Mouse (Mus musculus) liver, embryonic 13.5 days (tissue): Measurements from ENCODE around the gene Bcap29. TPM values are rescaled to one million over a fixed set of nuclear protein-coding genes. Genes with fewer than 3 reads are reported as not detected.
"Not testable (repeated sequence)": the region's sequence is repeated elsewhere in the genome, so short reads cannot be mapped to it uniquely, and the experiment has no call there.

ENCODE experiments used
- ATAC-seq: fragments of 200-750 bp; cut with Nextera tagmentation; 2 replicates; pipeline ENCODE4 v1.8.0; 2017; ENCODE audit warnings: low read depth, mild to moderate bottlenecking, moderate number of reproducible peaks, moderate library complexity
- DNase-seq: peaks from one replicate; pipeline ENCODE4 v3.0.0; 2022
- H3K27ac ChIP-seq: fragments of 300-500 bp; sonication (generic); 2 replicates; pipeline ENCODE4 v1.5.1; 2015; ENCODE audit warnings: moderate library complexity, mild to moderate bottlenecking, inconsistent platforms
- H3K27me3 ChIP-seq: fragments of 300-500 bp; sonication (generic); 2 replicates; pipeline ENCODE4 v1.6.1; 2015; ENCODE audit warnings: mild to moderate bottlenecking, inconsistent platforms
- H3K36me3 ChIP-seq: fragments of 300-500 bp; sonication (generic); 2 replicates; pipeline ENCODE4 v1.6.1; 2015; ENCODE audit warnings: mild to moderate bottlenecking, inconsistent platforms
- H3K4me1 ChIP-seq: fragments of 300-500 bp; sonication (generic); replicated peaks from 2 replicates; pipeline ENCODE4 v1.6.1; 2015; ENCODE audit warnings: inconsistent platforms
- H3K4me2 ChIP-seq: fragments of 300-500 bp; sonication (generic); 2 replicates; pipeline ENCODE4 v1.6.1; 2015; ENCODE audit warnings: inconsistent platforms, mild to moderate bottlenecking, moderate library complexity
- H3K4me3 ChIP-seq: fragments of 300-500 bp; sonication (generic); replicated peaks from 2 replicates; pipeline ENCODE4 v1.5.1; 2015; ENCODE audit warnings: mild to moderate bottlenecking, inconsistent platforms
- H3K9ac ChIP-seq: fragments of 300-500 bp; sonication (generic); 2 replicates; pipeline ENCODE4 v1.6.1; 2015; ENCODE audit warnings: mild to moderate bottlenecking, inconsistent platforms
- H3K9me3 ChIP-seq: fragments of 300-500 bp; sonication (generic); replicated peaks from 2 replicates; pipeline ENCODE4 v1.6.1; 2016; ENCODE audit warnings: inconsistent platforms
- WGBS: fragments of 180-500 bp; shearing (Covaris S2); methylation state at CpG from one replicate; pipeline ENCODE4 v1.1.7; 2015; ENCODE audit not compliant: insufficient replicate concordance; 5-methylcytosine and 5-hydroxymethylcytosine counted together
- polyA plus RNA-seq: library from polyadenylated mRNA; unstranded; fragments of >200 nt; fragmentation: Nextera tagmentation; extraction: Ambion mirVana; gene quantifications from 2 replicates; pipeline ENCODE4 v1.2.1, GENCODE M21; 2015

Bcap29 gene
- polyA plus RNA-seq, result 41.8 and 48.2 TPM in 2 replicates

- peaks cover 22% of the 10 kb centered on the region for H3K4me1 ChIP-seq
- no peaks in the 10 kb centered on the region for H3K9me3 ChIP-seq
- H3K4me2 ChIP-seq, result peak within 1 kb of the TSS; percentile 89
- H3K27me3 ChIP-seq, result no peaks in the 10 kb centered on the region
- WGBS, result 2% methylated on average over 73 of the region's 73 CpGs
- H3K36me3 ChIP-seq, result peaks cover 5% of the 10 kb centered on the region; the same call in 1 of the 2 replicates
- H3K9ac ChIP-seq, result peak within 1 kb of the TSS; percentile 85
- DNase-seq (peak; percentile 73), ATAC-seq (peak; percentile 93)
- H3K27ac ChIP-seq, result peak within 1 kb of the TSS; percentile 70
- peak within 1 kb of the TSS; percentile 68 for H3K4me3 ChIP-seq
Measured at GRCm38 (mm10) chr12:31634343-31635239, at the start of gene Bcap29. Gene Bcap29, minus strand, starts transcription at chr12:31634658.

GRCm38 (mm10) chr12:31667187-31667586 is 32.7 kb upstream of the Bcap29 start:
- Histone ChIP-seq H3K9me3 (no peaks in the 10 kb centered on the region), H3K9ac (no peak overlapping the region), H3K36me3 (peaks cover 24% of the 10 kb centered on the region), H3K27me3 (no peaks in the 10 kb centered on the region), H3K27ac (no peak overlapping the region), H3K4me3 (no peak overlapping the region), H3K4me2 (no peak overlapping the region), H3K4me1 (0 out of 2 replicates have a peak, but pooled peaks cover 6% of the 10 kb centered on the region)
- DNase-seq (no peak), ATAC-seq (0 out of 2 replicates have a peak, but pooled peaks have one; percentile 50)
- 50% methylated on average over 3 of the region's 3 CpGs for WGBS

GRCm38 (mm10) chr12:31665999-31666398 is 31.5 kb upstream of the Bcap29 start:
- H3K4me3 ChIP-seq, result no peak overlapping the region
- no peak overlapping the region for H3K4me2 ChIP-seq
- no peaks in the 10 kb centered on the region for H3K9me3 ChIP-seq
- H3K27me3 ChIP-seq, result no peaks in the 10 kb centered on the region
- H3K36me3 ChIP-seq, result peaks cover 26% of the 10 kb centered on the region
- no peak overlapping the region for H3K9ac ChIP-seq
- 0 out of 2 replicates have a peak, but pooled peaks cover 6% of the 10 kb centered on the region for H3K4me1 ChIP-seq
- 74% methylated on average over 6 of the region's 6 CpGs for WGBS
- DNase-seq (no peak), ATAC-seq (no peak)
- H3K27ac ChIP-seq, result no peak overlapping the region

DNA sequence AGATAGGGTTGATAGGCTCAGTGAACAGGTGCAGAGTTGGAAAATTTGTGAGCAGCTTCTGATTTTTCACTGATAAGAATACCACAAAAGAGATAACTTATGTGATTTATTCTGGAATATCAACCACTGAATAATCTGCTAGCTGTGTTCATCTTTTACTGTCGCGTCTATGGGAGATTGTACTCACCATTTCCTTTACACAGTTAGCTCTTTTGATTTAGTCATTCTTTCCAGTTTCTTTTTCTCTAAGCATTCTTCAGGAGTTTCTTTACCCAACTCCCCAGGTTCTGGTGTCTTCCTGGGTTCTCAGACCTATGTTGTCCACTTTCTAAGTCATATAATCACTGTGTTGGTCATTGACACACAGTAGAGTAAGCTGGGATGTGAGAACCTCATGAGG is 22.4 kb upstream of the Bcap29 start:
- Histone ChIP-seq H3K4me2 (no peak overlapping the region), H3K4me1 (peaks cover 11% of the 10 kb centered on the region)

DNA sequence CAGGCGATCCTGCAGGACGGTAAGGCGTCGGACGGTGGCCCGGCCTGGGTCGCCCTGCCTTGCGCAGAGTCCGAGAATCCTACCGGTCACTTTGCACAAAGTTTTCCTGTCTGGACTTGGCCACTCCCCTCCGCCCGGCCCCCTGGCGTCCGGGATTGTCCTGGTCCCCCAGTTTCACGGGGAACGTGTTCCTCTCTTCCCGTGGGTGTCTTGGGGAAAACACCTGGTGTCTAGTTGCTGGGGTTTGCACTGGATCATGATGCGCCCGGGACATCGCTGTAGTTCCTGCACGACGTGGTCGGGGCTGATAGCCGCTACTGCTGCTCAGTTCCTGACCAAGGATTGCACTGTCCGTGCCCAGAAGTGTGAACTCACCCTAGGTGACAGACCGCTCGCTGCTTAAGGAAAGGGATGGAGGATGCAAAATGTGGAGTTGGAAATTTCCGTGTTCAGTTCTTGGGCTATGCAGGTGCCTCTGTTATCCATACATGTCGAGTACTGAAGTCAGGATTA is 20.6 kb upstream of the Bcap29 start:
- Histone ChIP-seq H3K4me2 (peak overlapping the region; percentile 82), H3K9me3 (no peaks in the 10 kb centered on the region), H3K36me3 (no peaks in the 10 kb centered on the region; the same call in 1 of the 2 replicates), H3K27me3 (no peaks in the 10 kb centered on the region), H3K4me3 (peak overlapping the region; percentile 87), H3K4me1 (peaks cover 11% of the 10 kb centered on the region), H3K27ac (peak overlapping the region; percentile 81), H3K9ac (peak overlapping the region; percentile 84)
- WGBS, result under 1% methylated on average over 29 of the region's 29 CpGs
- ATAC-seq (peak; percentile 72), DNase-seq (no peak)

More for the DNA sequence above, 22.4 kb upstream of the Bcap29 start:
- Histone ChIP-seq H3K36me3 (0 out of 2 replicates have a peak, but pooled peaks cover under 1% of the 10 kb centered on the region), H3K4me3 (no peak overlapping the region), H3K9me3 (no peaks in the 10 kb centered on the region), H3K27me3 (no peaks in the 10 kb centered on the region), H3K27ac (no peak overlapping the region), H3K9ac (no peak overlapping the region)
- DNase-seq (no peak), ATAC-seq (no peak)
- WGBS, result 81% methylated on average over 2 of the region's 2 CpGs

GRCm38 (mm10) chr12:31654197-31654964 is 19.9 kb upstream of the Bcap29 start, which contains the start of the genes Dus4l and Cog5:
Gene Dus4l, minus strand, starts transcription at chr12:31654826.
Gene Cog5, plus strand, starts transcription at chr12:31654869.
- ATAC-seq (peak; percentile 93), DNase-seq (peak; percentile 93)
- no peaks in the 10 kb centered on the region for H3K9me3 ChIP-seq
- WGBS, result under 1% methylated on average over 47 of the region's 47 CpGs
- peak within 1 kb of the TSS; percentile 81 for H3K27ac ChIP-seq
- H3K4me2 ChIP-seq, result peak within 1 kb of the TSS; percentile 82
- peak within 1 kb of the TSS; percentile 87 for H3K4me3 ChIP-seq
- peaks cover 11% of the 10 kb centered on the region for H3K4me1 ChIP-seq
- no peaks in the 10 kb centered on the region; the same call in 1 of the 2 replicates for H3K36me3 ChIP-seq
- H3K9ac ChIP-seq, result peak within 1 kb of the TSS; percentile 84
- H3K27me3 ChIP-seq, result no peaks in the 10 kb centered on the region

GRCm38 (mm10) chr12:31653611-31654010 is 19.2 kb upstream of the Bcap29 start:
- peak overlapping the region; percentile 56 for H3K4me2 ChIP-seq
- H3K36me3 ChIP-seq, result no peaks in the 10 kb centered on the region; the same call in 1 of the 2 replicates
- H3K9me3 ChIP-seq, result no peaks in the 10 kb centered on the region
- ATAC-seq, result no peak
- peak overlapping the region; percentile 87 for H3K4me3 ChIP-seq
- no peak overlapping the region for H3K27ac ChIP-seq
- 56% methylated on average over 5 of the region's 5 CpGs for WGBS
- no peaks in the 10 kb centered on the region for H3K27me3 ChIP-seq
- no peak for DNase-seq
- peak overlapping the region; percentile 56; the same call in 1 of the 2 replicates for H3K9ac ChIP-seq
- H3K4me1 ChIP-seq, result peaks cover 11% of the 10 kb centered on the region

DNA sequence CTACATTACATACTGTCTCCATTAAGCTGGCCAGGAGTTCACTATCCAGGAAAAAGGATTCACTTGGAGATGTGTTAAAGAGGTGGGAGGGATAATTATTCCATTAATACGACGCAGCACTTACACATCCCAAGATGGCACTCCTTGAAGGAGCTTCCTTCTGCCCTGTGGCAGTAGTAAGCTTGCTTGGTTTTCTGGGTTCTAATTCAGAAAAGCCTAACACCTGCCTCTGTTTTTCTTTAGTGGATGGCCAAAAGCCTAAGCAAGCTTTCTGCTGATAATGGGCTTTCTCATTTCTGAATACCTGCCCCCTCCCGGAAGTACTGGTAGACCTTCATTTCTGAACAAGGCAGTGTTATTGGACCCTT is 766 bp upstream of the Bcap29 start:
- DNase-seq (no peak), ATAC-seq (no peak)
- Histone ChIP-seq H3K27me3 (no peaks in the 10 kb centered on the region), H3K4me2 (peak overlapping the region; percentile 89), H3K27ac (no peak overlapping the region), H3K9me3 (no peaks in the 10 kb centered on the region), H3K9ac (peak overlapping the region; percentile 85; the same call in 1 of the 2 replicates), H3K36me3 (no peaks in the 10 kb centered on the region), H3K4me3 (peak overlapping the region; percentile 68), H3K4me1 (peaks cover 22% of the 10 kb centered on the region)
- 77% methylated on average over 3 of the region's 3 CpGs for WGBS

DNA sequence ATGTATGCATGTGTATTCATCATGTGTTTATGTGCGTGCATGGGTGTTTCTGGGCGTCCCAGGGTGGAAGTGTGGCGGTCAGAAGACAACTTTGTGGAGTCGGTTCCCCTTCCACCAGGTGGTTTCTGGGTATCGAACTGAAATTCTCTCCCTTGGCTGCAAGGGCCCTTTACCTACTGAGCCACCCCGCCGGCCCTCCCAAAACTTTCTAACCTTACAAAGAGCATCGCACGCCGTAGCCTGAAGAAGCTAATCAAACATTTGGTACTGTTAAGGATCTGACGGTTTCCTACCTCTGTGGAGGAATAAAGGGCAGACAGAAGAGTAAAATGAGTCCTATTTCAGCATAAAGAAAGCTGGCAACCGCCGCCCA is 502 bp downstream of the Bcap29 start:
- peaks cover 5% of the 10 kb centered on the region; the same call in 1 of the 2 replicates for H3K36me3 ChIP-seq
- 1% methylated on average over 13 of the region's 13 CpGs for WGBS
- H3K9ac ChIP-seq, result peak overlapping the region; percentile 85
- H3K27me3 ChIP-seq, result no peaks in the 10 kb centered on the region
- peak overlapping the region; percentile 89 for H3K4me2 ChIP-seq
- H3K4me1 ChIP-seq, result peaks cover 22% of the 10 kb centered on the region
- peak overlapping the region; percentile 68 for H3K4me3 ChIP-seq
- no peaks in the 10 kb centered on the region for H3K9me3 ChIP-seq
- DNase-seq, result peak; percentile 23
- peak overlapping the region; percentile 70 for H3K27ac ChIP-seq
- ATAC-seq, result peak; percentile 58

- peaks cover 25% of the 10 kb centered on the region for H3K36me3 ChIP-seq
- H3K27me3 ChIP-seq, H3K9me3 ChIP-seq, H3K4me3 ChIP-seq, DNase-seq, H3K4me1 ChIP-seq, H3K9ac ChIP-seq, ATAC-seq, H3K27ac ChIP-seq, H3K4me2 ChIP-seq: not testable (repeated sequence)
- 80% methylated on average over 9 of the region's 9 CpGs for WGBS
Measured at GRCm38 (mm10) chr12:31628396-31628795, 6.1 kb downstream of the Bcap29 start.

- Histone ChIP-seq H3K27me3 (no peaks in the 10 kb centered on the region), H3K4me1 (no peaks in the 10 kb centered on the region), H3K27ac (no peak overlapping the region), H3K36me3 (peaks cover 32% of the 10 kb centered on the region), H3K4me2 (no peak overlapping the region), H3K9me3 (no peaks in the 10 kb centered on the region), H3K4me3 (no peak overlapping the region), H3K9ac (no peak overlapping the region)
- DNase-seq (no peak), ATAC-seq (no peak)
- WGBS, result 82% methylated on average over 1 of the region's 1 CpGs
Measured at GRCm38 (mm10) chr12:31625016-31625415, 9.4 kb downstream of the Bcap29 start.
